Mouse (Mus musculus) ES-E14 (cell line): ENCODE data around the gene Gm13697.
"Not testable (repeated sequence)": the region's sequence is repeated elsewhere in the genome, so short reads cannot be mapped to it uniquely, and the experiment has no call there.

Experiments
- HCFC1 ChIP-seq: IDR thresholded peaks from 2 replicates; pipeline ENCODE4 v1.6.1; 2012; ENCODE audit warnings: low read length, inconsistent platforms, borderline replicate concordance; ENCODE audit not compliant: insufficient read depth
- MAFK ChIP-seq: IDR thresholded peaks from 2 replicates; pipeline ENCODE4 v1.6.1; 2014; ENCODE audit warnings: mild to moderate bottlenecking, low read depth, low read length, inconsistent platforms; ENCODE audit not compliant: insufficient read depth
- ZNF384 ChIP-seq: IDR thresholded peaks from 2 replicates; pipeline ENCODE4 v1.6.1; 2012; ENCODE audit warnings: low read depth, low read length, inconsistent platforms

DNA sequence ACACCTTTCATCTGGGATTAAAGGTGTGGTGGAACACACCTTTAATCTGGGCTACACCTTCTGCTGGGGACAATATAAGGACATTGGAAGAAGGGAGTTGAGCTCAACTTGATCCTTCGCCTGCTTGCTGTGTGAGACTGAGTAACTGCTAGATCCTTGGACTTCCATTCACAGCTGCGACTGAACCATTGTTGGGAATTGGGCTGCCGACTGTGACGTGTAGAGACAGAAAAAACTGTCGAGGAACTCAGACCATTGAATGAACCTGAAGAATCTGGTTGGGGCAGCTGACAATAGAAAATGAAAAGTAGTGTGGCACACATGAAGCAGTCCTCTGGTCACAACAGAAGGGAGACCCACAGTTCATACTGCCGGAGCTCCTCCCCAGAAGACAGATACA lies 29.1 kb upstream of the Gm13697 start, which contains the start of gene Gm13698:
- not testable (repeated sequence) for TF ChIP-seq MAFK, ZNF384, HCFC1
